Mouse (Mus musculus): ENCODE results near the gene Unc50. TPM values are rescaled to one million over a fixed set of nuclear protein-coding genes. Genes with fewer than 3 reads are reported as not detected.
A peak's percentile ranks its signal among the peaks of the same experiment; 100 is the strongest.

Gene Unc50
- total RNA-seq, 1 experiment, result 66.5 TPM

DNA sequence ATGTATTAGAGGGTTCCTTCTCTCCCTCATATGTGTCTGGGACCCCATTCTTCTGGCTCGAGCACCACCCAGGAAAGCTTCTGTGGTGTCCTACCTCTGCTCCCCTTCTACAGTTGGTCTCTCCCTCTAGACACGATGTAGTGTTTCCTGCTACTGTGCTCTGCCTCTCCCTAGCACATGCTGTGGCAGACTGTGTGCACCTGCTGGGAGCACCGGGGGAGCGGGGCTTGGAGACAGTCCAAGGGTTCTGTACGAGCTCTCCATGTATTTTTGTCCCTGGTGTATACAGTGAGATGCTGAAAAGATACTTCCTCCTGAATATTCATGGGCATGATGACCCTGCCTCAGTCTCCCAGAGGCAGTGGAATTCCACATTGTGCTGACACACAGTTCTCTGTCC is 36.8 kb upstream of the Unc50 start:
- no peak for TF ChIP-seq HCFC1 (IDR thresholded peaks at IDR 0.05; ENCODE audit: borderline replicate concordance, insufficient read depth, low read length)
- no peak for TF ChIP-seq MAFK (IDR thresholded peaks at IDR 0.05; ENCODE audit: insufficient read depth, low read depth, low read length)
- TF ChIP-seq CHD2 (IDR thresholded peaks at IDR 0.05; ENCODE audit: low read depth, low read length), result no peak
- no peak for TF ChIP-seq ZC3H11A (IDR thresholded peaks at IDR 0.05; ENCODE audit: borderline replicate concordance, low read depth, low read length)
- TF ChIP-seq ZNF384 (IDR thresholded peaks at IDR 0.05; ENCODE audit: low read depth, low read length), result no peak
- in situ Hi-C loops (cut with MboI; ENCODE audit: low sequenced_read_pairs in 2 of 2, unreplicated experiment in 2 of 2), result no loop called here
- Histone ChIP-seq H3K9me3 (ENCODE audit: control insufficient read depth, insufficient read depth, low read depth, low read length) (no peaks in the 10 kb centered on the region), H3K9ac (ENCODE audit: insufficient read depth, low read depth, low read length, poor library complexity, severe bottlenecking) (no peak overlapping the region), H3K4me1 (ENCODE audit: control insufficient read depth in 2 of 2, insufficient read depth in 2 of 2, low read length in 2 of 2, poor library complexity in 1 of 2) (no peaks in the 10 kb centered on the region), H3K36me3 (ENCODE audit: control insufficient read depth, insufficient read depth, low read length, poor library complexity, severe bottlenecking) (0 out of 2 replicates have a peak, but pooled peaks cover 2% of the 10 kb centered on the region), H3K4me3 (ENCODE audit: insufficient read depth in 1 of 2, low read depth in 1 of 2, low read length in 2 of 2, poor library complexity in 1 of 2, severe bottlenecking in 1 of 2) (no peak overlapping the region), H3K27ac (ENCODE audit: insufficient read depth, low read depth, low read length, poor library complexity, severe bottlenecking) (no peak overlapping the region)
- no peak for DNase-seq (ENCODE audit: low read depth, low spot score)

DNA sequence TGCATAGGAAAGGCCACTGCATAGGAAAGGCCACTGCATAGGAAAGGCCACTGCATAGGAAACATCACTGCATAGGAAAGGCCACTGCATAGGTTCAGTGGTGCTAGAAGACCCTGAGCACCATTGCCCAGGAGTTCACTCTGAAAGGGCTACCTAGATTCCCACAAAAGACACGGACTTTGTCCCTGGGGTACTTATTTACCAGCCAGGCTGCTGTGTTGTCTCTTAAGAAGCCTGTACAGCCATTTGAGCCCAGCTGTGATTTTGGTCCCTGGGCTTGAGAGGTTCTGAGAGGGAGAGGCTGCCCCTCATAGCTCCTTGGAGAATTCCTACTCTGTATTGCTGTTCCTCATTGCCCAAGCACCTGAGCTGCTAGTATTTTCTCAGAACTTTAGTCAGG is 33.5 kb upstream of the Unc50 start:
- no peaks in the 10 kb centered on the region for H3K9me3 ChIP-seq (ENCODE audit: control insufficient read depth, insufficient read depth, low read depth, low read length)
- TF ChIP-seq ZC3H11A (IDR thresholded peaks at IDR 0.05; ENCODE audit: borderline replicate concordance, low read depth, low read length) (no peak), ZNF384 (IDR thresholded peaks at IDR 0.05; ENCODE audit: low read depth, low read length) (no peak), MAFK (IDR thresholded peaks at IDR 0.05; ENCODE audit: insufficient read depth, low read depth, low read length) (no peak), HCFC1 (IDR thresholded peaks at IDR 0.05; ENCODE audit: borderline replicate concordance, insufficient read depth, low read length) (no peak), CHD2 (IDR thresholded peaks at IDR 0.05; ENCODE audit: low read depth, low read length) (no peak)
- H3K4me3 ChIP-seq (ENCODE audit: insufficient read depth in 1 of 2, low read depth in 1 of 2, low read length in 2 of 2, poor library complexity in 1 of 2, severe bottlenecking in 1 of 2), result no peak overlapping the region
- no peak overlapping the region for H3K27ac ChIP-seq (ENCODE audit: insufficient read depth, low read depth, low read length, poor library complexity, severe bottlenecking)
- no peak for DNase-seq (ENCODE audit: low read depth, low spot score)
- 0 out of 2 replicates have a peak, but pooled peaks cover 2% of the 10 kb centered on the region for H3K36me3 ChIP-seq (ENCODE audit: control insufficient read depth, insufficient read depth, low read length, poor library complexity, severe bottlenecking)
- no peaks in the 10 kb centered on the region for H3K4me1 ChIP-seq (ENCODE audit: control insufficient read depth in 2 of 2, insufficient read depth in 2 of 2, low read length in 2 of 2, poor library complexity in 1 of 2)
- no peak overlapping the region for H3K9ac ChIP-seq (ENCODE audit: insufficient read depth, low read depth, low read length, poor library complexity, severe bottlenecking)
- in situ Hi-C loops (cut with MboI; ENCODE audit: low sequenced_read_pairs in 2 of 2, unreplicated experiment in 2 of 2), result no loop called here

DNA sequence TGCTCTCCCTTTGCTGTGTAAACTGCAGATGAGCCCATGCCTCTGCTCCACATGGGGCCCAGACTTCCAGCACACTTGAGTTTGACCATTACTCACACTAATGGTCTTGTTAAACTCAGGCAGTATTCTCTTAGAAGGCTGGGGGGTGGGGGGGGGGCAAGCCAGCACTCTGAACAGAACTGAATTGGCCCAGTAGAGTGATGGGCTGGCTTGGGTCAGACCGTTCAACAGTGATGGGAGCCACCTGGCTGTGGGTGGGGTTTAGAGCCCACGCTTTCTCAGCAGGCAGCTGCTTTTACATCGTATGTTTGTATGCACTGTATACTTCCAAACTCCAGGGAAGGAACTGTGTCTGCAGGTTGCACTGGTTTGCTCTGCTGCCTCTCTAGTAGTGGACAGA is 31.0 kb upstream of the Unc50 start:
- no peak for DNase-seq (ENCODE audit: low read depth, low spot score)
- no peak for TF ChIP-seq CHD2 (IDR thresholded peaks at IDR 0.05; ENCODE audit: low read depth, low read length)
- TF ChIP-seq ZC3H11A (IDR thresholded peaks at IDR 0.05; ENCODE audit: borderline replicate concordance, low read depth, low read length), result no peak
- TF ChIP-seq HCFC1 (IDR thresholded peaks at IDR 0.05; ENCODE audit: borderline replicate concordance, insufficient read depth, low read length), result no peak
- no peak for TF ChIP-seq MAFK (IDR thresholded peaks at IDR 0.05; ENCODE audit: insufficient read depth, low read depth, low read length)
- TF ChIP-seq ZNF384 (IDR thresholded peaks at IDR 0.05; ENCODE audit: low read depth, low read length), result no peak
- Histone ChIP-seq H3K4me1 (ENCODE audit: control insufficient read depth in 2 of 2, insufficient read depth in 2 of 2, low read length in 2 of 2, poor library complexity in 1 of 2) (peaks cover 0 to 4% of the 10 kb centered on the region in 2 experiments; a peak in 1 of 4 replicates), H3K9me3 (ENCODE audit: control insufficient read depth, insufficient read depth, low read depth, low read length) (no peaks in the 10 kb centered on the region), H3K4me3 (ENCODE audit: insufficient read depth in 1 of 2, low read depth in 1 of 2, low read length in 2 of 2, poor library complexity in 1 of 2, severe bottlenecking in 1 of 2) (no peak overlapping the region), H3K36me3 (ENCODE audit: control insufficient read depth, insufficient read depth, low read length, poor library complexity, severe bottlenecking) (0 out of 2 replicates have a peak, but pooled peaks cover 2% of the 10 kb centered on the region), H3K9ac (ENCODE audit: insufficient read depth, low read depth, low read length, poor library complexity, severe bottlenecking) (no peak overlapping the region), H3K27ac (ENCODE audit: insufficient read depth, low read depth, low read length, poor library complexity, severe bottlenecking) (no peak overlapping the region)
- in situ Hi-C loops (cut with MboI; ENCODE audit: low sequenced_read_pairs in 2 of 2, unreplicated experiment in 2 of 2), result no loop called here

DNA sequence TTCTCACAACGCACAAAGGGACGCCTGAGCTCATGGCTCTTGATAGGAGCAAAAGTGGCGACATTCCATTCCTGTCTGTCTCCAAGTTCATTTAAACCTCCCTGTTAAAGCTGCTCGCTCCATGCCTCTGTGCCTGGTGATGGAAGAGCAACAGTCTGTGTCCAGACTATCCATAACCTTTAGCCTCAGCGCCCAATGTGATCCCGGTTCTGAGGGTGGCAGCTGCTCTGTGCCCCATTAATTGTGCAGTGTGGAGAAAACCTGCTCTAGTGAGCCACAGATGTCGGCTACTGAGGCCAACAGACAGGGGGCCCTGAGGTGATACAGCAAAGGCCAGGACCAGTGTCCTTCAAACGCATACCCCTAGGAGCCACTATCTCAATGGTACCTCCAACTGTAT is 30.2 kb upstream of the Unc50 start:
- Histone ChIP-seq H3K9ac (ENCODE audit: insufficient read depth, low read depth, low read length, poor library complexity, severe bottlenecking) (no peak overlapping the region), H3K9me3 (ENCODE audit: control insufficient read depth, insufficient read depth, low read depth, low read length) (no peaks in the 10 kb centered on the region), H3K4me3 (ENCODE audit: insufficient read depth in 1 of 2, low read depth in 1 of 2, low read length in 2 of 2, poor library complexity in 1 of 2, severe bottlenecking in 1 of 2) (no peak overlapping the region), H3K4me1 (ENCODE audit: control insufficient read depth in 2 of 2, insufficient read depth in 2 of 2, low read length in 2 of 2, poor library complexity in 1 of 2) (peaks cover 0 to 4% of the 10 kb centered on the region in 2 experiments; a peak in 1 of 4 replicates), H3K27ac (ENCODE audit: insufficient read depth, low read depth, low read length, poor library complexity, severe bottlenecking) (no peak overlapping the region), H3K36me3 (ENCODE audit: control insufficient read depth, insufficient read depth, low read length, poor library complexity, severe bottlenecking) (0 out of 2 replicates have a peak, but pooled peaks cover 2% of the 10 kb centered on the region)
- in situ Hi-C loops (cut with MboI; ENCODE audit: low sequenced_read_pairs in 2 of 2, unreplicated experiment in 2 of 2), result loop anchor here in 1 of 2 experiments (10.0 kb wide), 1 partner anchor 125 kb away; no protein-coding TSS in a partner anchor
- no peak for TF ChIP-seq ZNF384 (IDR thresholded peaks at IDR 0.05; ENCODE audit: low read depth, low read length)
- DNase-seq (ENCODE audit: low read depth, low spot score), result no peak

DNA sequence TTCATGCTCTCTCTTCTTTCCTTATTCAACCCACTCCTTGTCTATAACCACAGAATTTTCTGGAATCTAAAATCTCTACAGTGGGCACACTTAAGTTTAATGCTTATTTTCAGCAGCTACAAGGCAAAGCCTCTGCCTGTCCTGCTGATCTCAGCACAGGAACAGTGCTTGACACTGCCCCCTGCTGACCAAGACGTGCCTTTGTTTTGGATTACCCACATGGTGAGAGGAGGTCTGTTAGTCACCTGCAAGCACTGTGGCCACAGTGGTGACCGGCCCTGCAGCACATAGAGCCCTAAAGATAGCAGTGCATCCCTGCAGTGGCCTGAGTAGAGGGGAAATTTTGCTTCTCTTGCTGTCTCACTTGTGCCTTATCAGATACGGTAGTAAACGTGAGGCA is 28.3 kb upstream of the Unc50 start:
- peaks cover 0 to 4% of the 10 kb centered on the region in 2 experiments; a peak in 1 of 4 replicates for H3K4me1 ChIP-seq (ENCODE audit: control insufficient read depth in 2 of 2, insufficient read depth in 2 of 2, low read length in 2 of 2, poor library complexity in 1 of 2)
- no peak overlapping the region for H3K9ac ChIP-seq (ENCODE audit: insufficient read depth, low read depth, low read length, poor library complexity, severe bottlenecking)
- H3K9me3 ChIP-seq (ENCODE audit: control insufficient read depth, insufficient read depth, low read depth, low read length), result no peaks in the 10 kb centered on the region
- TF ChIP-seq HCFC1 (IDR thresholded peaks at IDR 0.05; ENCODE audit: borderline replicate concordance, insufficient read depth, low read length) (no peak), MAFK (IDR thresholded peaks at IDR 0.05; ENCODE audit: insufficient read depth, low read depth, low read length) (peak; percentile 84), ZC3H11A (IDR thresholded peaks at IDR 0.05; ENCODE audit: borderline replicate concordance, low read depth, low read length) (peak; percentile 23; the same call in 1 of the 2 replicates)
- no peaks in the 10 kb centered on the region for H3K36me3 ChIP-seq (ENCODE audit: control insufficient read depth, insufficient read depth, low read length, poor library complexity, severe bottlenecking)
- in situ Hi-C loops (cut with MboI; ENCODE audit: low sequenced_read_pairs in 2 of 2, unreplicated experiment in 2 of 2), result loop anchor here in 1 of 2 experiments (10.0 kb wide), 1 partner anchor 127 kb away; no protein-coding TSS in a partner anchor
- H3K4me3 ChIP-seq (ENCODE audit: insufficient read depth in 1 of 2, low read depth in 1 of 2, low read length in 2 of 2, poor library complexity in 1 of 2, severe bottlenecking in 1 of 2), result peak overlapping the region; percentile 18 to 56; a peak in 2 of 4 replicates
- H3K27ac ChIP-seq (ENCODE audit: insufficient read depth, low read depth, low read length, poor library complexity, severe bottlenecking), result no peak overlapping the region
- DNase-seq (ENCODE audit: low read depth, low spot score), result peak; percentile 68

Data from ES-E14 (cell line).